Mouse (Mus musculus) R1 (cell line): ENCODE data around the gene Mxi1.

Source experiments
- DNase-seq: peaks from one replicate; pipeline ENCODE4 v3.0.0-alpha.2; 2018; ENCODE audit warnings: low read depth, low spot score

The Mxi1 gene

DNA sequence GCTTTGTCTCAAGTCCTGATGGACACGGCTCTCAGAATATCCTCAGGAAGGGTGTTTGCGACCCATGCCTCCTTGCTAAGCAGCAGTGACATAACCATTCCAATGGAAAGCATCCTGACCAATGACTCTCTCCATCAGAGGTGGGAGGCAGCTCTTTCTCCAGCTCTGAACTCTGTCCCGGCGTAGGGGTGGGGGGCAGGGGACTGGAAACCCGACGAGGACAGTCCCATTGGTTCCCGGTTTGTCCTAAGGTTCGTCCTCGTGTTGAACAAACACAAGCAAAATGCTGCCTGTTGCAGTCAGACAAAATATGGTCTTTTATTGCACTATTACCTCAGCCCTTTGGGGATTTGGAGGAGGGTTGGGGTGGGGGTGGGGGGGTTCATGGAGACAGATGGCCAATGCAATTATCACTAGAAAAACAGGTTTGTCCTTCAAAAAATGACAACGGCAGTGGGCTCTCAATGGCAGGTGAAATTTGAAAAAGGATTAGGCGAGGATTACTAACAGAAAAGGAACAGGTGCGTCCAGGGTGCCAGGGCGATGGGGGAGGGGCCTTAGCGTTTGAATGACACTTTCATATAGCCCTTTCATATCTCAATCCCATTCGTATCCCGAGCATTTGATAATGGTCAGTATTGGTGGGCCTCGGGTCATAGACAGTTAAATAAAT lies 11.0 kb upstream of the Mxi1 start:
- DNase-seq, result no peak

DNA sequence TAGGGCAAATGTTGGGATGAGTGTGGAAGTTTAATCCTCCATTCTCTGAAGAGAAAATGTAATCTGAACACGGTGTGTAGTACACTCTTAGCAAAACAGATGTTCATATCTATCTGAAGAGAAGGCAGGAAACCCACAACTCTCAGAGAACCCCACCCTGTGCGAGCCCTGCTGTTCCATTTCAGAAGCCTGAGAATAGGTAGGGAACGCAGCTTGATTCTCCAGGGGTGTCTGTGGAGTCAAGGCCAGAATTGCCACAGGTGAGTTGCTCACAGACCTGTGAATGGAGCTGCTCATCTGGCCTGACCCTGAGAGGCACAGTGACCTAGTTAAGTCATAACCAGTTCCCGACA lies 10.5 kb upstream of the Mxi1 start:
- DNase-seq, result no peak

DNA sequence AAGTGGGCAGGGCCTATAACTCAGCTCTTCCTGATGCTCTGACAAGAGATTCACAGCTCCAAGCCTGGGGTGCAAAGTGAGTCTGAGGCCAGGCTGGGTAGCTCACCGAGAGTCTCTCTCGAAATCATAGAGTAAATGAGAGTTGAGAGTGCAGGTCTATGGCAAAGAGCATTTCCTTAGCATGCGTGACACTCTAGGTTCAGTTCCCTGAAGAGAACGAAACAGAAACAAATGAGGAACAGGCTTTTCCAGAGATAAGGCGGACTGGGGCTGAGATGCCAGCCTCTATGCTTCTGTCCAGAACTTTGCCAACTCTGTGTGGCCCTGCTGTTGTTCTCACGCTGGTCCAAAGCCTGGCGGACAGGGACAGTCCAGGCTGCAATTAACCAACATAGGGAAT lies 6.9 kb upstream of the Mxi1 start:
- no peak for DNase-seq

DNA sequence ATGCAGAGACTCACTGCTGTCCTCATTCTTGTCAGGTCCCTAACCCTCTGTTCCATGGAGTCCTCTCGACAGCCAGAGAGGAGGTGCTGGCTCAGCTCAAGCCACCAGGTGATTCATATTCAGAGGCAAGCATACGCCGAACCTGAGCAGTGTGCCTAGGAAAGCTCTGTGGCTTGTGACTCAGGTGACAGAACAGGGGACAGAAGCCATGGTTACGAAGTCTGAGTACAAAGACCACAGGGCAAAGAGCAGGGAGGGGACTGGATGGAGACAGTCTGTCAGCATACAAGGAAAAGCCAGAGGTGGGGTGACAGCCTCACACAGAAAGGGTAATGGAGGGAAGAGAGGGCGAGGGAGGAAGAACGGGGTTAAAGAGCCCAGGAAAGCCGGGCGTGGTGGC lies 4.7 kb upstream of the Mxi1 start:
- DNase-seq, result no peak

DNA sequence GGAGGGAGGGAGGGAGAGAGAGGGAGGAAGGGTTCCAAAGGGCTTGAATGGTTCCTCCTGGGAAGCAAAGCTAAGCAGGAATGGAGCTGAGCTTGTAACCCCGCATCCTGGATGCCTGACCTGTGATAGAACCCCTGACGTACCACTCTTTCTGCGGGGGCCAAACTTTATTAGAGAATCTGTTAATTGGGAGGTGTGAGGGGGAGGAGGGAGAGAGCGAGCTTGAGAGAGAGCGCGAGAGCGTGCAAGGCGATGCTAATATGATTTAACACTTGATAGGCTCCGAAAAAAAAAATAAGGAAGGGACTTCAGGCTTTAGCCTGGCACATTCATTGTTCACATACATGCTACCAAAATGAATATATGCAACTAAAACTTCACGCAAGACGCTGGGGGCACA lies 3.6 kb upstream of the Mxi1 start:
- no peak for DNase-seq

DNA sequence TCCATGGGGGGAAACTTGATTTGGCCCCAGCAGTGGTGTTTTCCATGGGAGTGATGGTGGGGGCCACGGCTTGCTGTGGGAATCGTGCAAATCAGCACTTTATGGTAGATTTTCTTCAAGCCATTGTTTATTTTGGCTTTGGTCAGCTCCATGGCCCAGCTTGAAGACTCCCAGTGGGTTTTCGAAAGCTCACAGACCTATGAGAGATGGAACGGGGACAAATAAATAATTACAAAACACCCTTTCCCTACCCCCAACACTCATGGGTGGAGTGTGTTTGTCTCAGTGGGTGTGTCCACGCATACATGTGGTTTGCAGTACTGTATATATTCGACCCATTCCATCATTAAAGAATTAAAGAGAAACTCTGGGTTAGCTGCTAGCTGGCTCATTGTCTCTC lies 3.1 kb upstream of the Mxi1 start:
- no peak for DNase-seq

DNA sequence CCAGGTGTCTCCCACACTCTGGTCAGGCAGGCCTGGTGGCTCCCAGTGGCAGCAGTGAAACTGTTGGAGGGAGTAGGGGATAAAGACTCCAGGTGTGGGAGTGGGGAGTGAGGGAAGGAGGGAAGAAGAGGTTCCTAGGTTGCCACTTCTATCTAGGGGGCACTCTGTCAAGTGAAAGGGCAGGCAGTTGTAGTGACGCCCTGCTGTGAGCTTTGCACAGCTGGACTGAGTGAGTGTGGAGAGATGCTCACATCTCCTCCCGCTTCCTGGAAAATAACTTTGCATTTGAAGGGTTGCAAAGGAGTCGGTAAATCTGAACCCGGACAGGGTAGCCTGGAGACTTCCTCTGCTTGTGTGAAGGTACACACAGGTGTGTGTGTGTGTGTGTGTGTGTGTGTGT lies 687 bp upstream of the Mxi1 start:
- no peak for DNase-seq

DNA sequence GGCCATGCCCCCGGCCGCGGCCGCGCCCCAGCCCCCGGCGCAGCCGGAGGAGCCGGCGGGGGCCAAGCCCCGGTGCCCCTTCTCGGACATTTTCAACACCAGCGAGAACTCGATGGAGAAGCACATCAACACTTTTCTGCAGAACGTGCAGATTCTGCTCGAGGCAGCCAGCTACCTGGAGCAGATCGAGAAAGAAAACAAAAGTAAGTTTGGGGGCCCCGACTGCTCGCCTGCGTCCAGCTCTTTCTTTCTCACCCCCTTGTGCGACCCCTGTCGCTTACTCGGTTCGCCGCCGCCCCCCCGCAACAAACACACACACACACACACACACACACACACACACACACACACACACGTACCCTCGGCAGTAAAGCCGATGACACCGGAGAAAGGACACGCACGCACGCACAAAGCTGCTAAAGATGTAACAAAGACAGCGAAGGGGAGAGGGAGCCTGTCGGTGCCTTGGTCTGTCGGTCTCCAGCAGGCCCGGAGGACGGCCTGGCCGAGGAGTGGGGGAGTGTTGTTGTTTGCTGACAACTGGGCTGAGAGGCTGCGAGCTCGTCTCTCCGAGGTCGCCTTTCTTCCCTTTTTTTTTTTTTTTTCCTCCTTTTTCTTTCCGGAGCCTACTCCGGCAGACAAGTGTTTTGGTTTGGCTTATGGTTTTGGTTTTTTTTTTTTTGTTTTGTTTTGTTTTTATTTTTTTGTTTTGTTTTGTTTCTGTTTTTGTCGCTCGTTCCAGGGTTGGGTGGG lies 629 bp downstream of the Mxi1 start:
- DNase-seq, result peak; percentile 55

DNA sequence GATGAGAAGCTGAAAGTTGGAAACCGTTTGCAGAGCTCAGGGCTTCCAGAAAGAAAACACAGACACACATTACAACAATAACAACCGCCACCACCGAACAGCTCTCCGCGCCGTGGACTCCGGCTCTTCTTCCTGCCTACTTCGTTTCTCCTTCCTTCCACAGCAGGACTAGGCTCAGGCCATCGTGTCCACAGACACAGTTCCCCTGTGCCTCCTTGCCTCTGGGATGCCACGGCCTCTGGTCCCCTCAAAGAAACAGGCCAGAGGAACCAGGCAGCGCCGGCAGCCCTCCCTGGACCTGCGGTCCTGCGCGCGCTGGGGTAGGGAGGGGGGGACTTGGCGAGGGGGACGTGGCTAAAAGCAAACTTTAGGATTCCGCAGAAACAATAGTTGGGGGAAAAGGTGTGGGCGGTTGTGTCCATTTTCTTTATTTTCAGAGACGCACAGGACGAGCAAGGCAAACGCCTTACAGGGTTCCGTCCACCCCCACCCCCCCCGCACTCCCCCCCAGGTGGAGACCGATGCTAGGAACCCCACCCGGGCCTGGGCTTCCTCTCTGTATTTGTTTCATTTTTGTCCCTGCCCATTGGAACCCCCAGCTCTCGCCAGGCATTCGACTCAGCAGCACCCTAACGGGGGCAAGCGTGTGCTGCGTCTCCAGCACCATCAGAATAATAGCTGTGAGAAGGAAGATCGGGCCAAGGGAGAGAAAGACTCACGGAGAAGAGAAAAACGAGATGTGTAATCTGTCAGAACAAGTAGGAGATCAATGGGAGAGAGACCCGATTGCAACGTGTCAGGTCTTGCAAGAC lies 1.4 kb downstream of the Mxi1 start:
- no peak for DNase-seq

DNA sequence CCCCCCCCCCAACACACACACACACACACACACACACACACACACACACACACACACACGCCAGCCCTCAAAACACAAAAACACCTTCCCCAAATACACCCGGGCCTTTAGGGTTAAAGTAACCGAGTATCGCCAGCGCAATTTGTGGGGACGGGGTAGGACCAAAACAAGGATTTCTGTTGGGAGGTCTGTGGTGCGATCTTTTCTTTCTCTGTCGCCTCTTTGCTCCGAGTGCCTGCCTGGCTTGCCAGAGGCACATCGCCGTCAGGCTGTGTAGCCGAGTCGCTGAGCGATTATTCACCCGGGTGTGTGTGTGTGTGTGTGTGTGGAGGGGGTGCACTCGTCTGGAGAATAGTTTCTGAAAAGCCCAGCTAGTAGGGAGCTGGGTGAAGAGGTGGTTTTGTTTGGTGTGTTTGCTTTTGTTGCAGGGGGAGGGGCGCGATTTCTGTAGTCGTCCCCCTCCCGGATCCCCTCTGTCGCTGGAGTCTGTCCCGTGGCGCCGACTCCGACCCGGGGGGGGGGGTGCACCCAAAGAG lies 2.1 kb downstream of the Mxi1 start:
- DNase-seq, result peak; percentile 46

DNA sequence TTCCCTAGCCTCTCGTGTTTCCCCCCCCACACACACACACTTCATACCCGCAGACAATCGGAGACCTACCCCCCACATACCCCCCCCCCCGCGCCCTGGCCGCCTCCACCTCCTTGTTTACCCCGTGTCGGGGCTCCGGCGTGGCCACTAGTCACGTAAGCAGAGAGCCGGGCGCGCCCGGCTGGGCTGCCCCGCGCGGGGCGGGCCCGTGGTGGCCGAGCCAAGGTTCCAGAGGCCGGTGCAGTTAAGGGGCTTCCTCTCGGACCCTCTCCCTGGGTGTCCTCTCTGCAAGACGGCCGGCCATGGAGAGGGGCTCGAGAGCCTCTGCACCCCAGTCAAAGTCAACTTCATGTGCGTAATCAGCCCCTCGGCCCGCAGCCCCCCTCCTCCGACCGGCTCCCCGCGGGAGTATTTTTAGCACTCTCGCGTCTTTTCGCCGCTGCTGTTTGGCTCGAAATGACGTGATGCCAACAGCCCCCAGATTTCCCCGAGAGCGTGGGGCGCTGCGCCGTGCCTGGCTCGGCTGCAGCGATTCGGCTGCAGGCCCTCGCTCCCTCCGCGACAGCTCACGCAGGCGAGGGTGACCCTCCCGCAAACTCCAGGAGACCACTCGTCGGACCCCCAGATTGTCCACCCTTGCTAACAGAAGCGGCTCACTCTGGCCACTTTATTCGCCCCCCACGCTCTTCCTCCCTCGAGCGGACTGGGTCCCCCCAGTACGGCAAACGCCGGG lies 2.8 kb downstream of the Mxi1 start:
- DNase-seq, result peak; percentile 59

DNA sequence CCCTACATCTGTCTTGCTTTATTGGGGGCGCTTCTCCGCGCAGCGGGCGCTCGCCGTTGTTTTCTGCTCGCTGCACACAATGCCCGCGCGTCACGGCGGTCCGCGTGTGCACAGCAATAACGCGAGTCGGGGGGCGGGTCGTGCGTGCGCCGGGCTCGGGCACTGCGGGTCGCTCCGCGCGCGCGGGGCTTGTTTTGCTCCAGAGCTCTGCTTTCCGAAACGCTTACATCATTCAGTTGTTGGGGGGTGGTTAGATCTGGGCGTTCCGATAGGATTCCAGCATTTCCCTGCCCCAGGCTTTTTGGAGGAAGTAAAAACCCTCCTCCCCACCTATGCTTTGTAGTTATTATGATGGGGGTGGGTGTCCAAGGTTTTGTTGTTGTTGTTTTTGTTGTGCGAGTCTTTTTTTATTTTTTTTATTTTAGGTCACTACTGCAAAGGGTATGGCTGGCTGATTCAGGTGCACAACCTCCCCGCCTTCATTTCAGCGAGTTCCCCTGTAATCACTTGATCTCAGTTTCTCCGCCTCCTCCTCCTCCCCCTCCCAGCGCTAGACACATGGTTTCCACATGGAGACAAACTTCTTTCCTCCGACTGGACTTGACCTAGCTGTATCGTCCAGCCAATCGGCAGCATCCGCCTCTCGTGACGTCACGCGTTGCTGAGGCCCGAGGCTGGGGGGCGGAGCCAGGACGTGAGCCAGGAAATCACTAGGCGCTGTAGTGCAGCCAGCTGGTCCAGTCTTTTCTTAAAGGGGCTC lies 3.5 kb downstream of the Mxi1 start:
- peak; percentile 99 for DNase-seq

DNA sequence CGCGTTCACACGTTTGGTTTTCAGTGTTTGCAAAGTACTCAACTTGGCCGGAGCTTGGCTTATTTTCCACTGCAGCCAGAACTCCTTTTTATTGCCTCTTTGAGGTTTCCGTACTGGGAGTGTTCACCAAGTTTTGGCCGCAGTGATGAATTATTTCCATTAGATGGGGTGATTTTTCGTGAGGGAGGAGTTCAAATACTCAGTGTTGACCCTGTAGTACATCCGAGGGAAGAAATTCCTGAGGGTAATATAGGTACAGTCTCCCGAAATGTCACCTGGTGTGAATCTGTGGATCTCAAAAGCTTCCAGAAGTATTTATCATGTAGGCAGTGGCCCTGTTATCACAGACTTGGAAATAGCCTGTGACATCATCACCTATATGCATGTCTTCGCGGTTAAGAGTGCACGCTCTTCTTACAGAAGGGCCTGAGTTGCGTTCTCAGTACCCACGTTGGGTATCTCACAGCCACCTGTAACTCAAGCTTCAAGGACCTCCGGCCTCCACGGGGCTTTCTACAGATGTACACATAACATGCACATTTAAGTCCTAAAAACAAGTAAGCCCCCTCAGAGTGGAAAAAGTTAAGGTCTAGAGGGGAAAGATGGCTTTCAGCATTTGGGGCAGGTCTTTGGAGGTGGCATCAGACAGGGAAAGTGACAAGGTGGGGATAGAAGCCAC lies 4.4 kb downstream of the Mxi1 start:
- DNase-seq, result no peak

DNA sequence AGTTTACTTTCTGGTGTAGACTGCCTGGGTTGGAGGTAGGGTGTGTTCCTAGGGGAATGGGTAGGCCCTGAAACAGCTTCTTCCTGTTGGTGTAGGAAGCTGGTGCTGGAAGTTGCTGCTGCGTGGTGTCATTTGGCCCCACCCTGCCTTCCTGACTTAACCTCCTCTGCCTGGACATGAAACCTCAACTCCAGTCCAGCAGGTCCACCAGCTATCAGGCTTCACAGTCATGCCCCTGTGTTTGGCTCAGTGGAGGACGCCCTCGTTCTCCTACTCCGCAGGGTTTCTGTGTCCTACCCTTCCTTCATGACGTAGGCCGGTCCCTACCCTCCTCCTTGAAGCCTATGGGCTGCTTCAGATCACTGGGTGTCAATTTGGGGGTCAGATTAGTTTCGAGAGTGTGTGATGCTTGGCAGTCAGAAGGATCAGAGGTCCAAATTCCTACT lies 4.9 kb downstream of the Mxi1 start:
- DNase-seq, result no peak

DNA sequence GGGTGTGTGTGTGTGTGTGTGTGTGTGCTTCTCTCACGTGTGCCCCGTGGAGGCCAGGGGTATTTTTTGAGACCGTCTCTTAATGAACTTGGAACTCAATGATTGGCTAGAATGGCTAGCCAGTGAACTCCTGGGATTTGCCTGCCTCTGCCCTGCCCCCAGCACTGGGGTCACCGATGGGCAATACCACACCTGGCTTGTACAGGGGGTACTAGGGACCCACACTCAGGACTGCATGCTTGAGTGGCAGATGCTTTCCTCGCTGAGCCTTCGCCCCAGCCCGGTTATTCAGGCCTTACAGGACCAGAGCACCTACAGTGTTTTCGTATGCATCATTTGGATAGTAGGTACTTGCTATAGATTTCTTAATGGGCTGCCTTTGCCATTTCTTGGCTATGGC lies 5.8 kb downstream of the Mxi1 start:
- no peak for DNase-seq

DNA sequence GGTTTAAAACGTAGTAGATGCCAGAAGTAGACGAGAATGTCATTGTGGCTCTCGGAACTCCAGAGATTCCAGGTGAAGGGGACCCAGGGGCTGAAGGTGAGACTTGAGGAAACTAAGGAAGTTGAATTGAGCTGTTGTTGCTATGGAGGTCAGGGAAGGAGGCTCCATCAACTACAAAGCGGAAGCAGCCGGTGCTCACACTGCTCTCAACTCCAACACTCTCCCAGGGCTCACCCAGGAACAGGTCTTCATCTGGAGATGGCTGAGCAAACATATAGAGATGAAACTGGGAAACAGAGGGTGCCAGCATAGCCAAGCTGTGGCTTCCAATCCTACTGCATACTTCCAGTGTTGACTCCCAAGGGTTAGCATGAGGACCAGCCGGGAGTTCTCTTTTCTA lies 6.6 kb downstream of the Mxi1 start:
- no peak for DNase-seq

DNA sequence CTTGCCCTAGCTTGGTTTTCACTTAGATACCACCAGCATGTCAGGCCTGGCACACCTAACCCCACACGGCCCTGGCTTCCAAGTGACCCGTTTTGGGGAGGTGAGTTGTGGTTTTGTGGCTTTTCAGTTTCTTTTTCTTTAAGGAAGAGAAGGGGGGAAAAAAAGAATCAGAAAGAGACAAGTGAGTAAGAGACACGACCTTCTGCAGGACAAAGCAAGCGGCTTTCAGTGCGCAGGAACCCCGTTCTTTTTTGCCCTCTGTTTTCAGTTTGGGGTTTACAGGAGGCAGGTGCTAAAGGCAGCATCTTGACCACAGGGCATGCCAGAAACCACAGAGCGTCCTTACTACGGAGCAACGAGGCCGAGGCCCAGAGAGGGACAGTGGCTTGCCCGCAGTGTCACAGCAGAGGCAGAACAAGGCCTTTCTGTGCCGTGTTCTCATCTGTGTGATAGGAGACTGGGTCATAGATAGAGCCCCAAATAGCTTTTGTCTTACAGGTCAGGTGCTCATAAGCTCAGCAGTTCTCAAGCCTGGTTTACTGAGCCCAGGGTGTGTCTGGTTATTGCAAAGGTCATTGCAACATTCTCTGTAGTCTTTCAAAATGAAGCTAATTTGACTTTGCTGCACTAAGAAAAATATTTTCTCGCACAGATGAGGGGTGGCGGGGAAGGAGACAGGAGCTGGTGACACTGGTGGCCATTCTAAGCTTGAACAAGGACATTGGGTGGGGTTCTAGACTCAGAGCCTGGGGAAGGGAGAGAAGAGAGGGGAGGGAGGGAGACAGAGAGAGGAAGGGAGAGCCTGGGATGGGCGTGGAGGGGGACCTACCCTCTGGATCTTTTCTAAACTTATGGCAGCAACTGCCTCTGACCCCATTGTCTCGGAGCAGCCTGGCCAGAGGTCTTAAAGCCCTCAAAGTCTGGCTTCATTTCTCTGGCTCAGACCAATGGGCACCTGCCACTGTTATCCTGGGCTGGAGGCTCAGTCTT lies 8.1 kb downstream of the Mxi1 start:
- DNase-seq, result no peak

DNA sequence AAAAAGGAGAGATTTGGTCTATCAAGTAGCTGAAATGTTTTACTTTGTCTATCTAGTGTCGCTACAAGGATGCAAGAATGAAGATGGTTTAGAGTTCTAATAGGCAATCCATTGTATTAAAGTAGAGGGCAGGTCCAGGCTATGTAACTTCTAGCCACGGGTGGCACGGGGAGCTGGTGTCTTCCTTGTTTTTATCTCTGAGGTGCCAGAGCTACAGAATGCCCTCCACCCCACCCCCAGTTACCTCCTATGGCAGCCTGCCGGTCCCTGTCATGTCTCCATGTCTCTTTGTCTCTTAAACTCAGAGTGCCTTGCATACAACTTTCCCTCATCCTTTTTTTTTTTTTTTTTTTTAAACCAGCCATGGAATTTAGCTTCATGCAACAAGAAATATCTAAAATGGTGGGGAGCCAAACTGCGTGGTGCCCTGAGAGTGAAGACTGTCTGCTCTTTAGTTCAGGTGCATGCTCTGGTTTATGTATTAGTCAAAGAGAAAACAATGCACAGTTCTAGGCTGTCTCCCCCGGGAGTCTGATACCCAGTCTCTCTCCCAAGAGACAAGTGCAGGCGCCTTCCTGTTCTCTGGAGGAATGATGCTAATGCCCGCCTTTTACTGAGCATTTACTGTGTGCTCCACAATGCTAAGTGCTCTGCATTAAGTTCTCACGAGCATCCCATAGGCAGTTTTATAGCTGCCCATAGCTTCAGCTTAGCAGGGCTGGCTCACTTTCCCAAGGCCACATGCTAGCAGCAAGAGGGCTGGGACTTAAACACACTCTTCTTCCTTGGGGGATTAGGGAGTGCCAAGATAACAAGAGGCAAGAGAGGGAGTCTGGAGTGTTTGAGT lies 10.2 kb downstream of the Mxi1 start:
- peak; percentile 22 for DNase-seq
